Mouse (Mus musculus): ENCODE results near the gene Ctnnbip1.

GRCm38 (mm10) chr4:149597641-149598208 is 79.7 kb downstream of the Ctnnbip1 start:
- TF ChIP-seq CTCF (IDR thresholded peaks at IDR 0.05; ENCODE audit: borderline replicate concordance, insufficient read depth, low read length): no peak
- no peak for TF ChIP-seq POLR2A (IDR thresholded peaks at IDR 0.05; ENCODE audit: low read depth, low read length)

All from embryonic fibroblast, embryonic 13.5 days (primary cell).